Mouse (Mus musculus) limb, embryonic 11.5 days (tissue): Measurements from ENCODE around the gene Mab21l3. TPM values are rescaled to one million over a fixed set of nuclear protein-coding genes. Genes with fewer than 3 reads are reported as not detected.

Experiments
- ATAC-seq: fragments of 200-750 bp; cut with Nextera tagmentation; 2 replicates; pipeline ENCODE4 v1.8.0; 2017; ENCODE audit warnings: low read depth; ENCODE audit not compliant: insufficient number of reproducible peaks, low FRiP score, low TSS enrichment
- DNase-seq: peaks from one replicate; pipeline ENCODE4 v3.0.0-alpha.2; 2015; ENCODE audit warnings: low spot score
- H3K27ac ChIP-seq: fragments of 300-500 bp; sonication (generic); replicated peaks from 2 replicates; pipeline ENCODE4 v1.5.1; 2014; ENCODE audit warnings: low read depth, mild to moderate bottlenecking, low read length
- H3K27me3 ChIP-seq: fragments of 300-500 bp; sonication (generic); 2 replicates; pipeline ENCODE4 v1.6.1; 2014; ENCODE audit warnings: mild to moderate bottlenecking, low read length, mixed read lengths; ENCODE audit not compliant: control insufficient read depth, insufficient read depth
- H3K36me3 ChIP-seq: fragments of 300-500 bp; sonication (generic); 2 replicates; pipeline ENCODE4 v1.6.1; 2014; ENCODE audit warnings: mild to moderate bottlenecking, low read length, moderate library complexity, mixed read lengths; ENCODE audit not compliant: control insufficient read depth, insufficient read depth
- H3K4me1 ChIP-seq: fragments of 300-500 bp; sonication (generic); 2 replicates; pipeline ENCODE4 v1.6.1; 2014; ENCODE audit warnings: low read length, mixed read lengths; ENCODE audit not compliant: control insufficient read depth, insufficient read depth
- H3K4me2 ChIP-seq: fragments of 300-500 bp; sonication (generic); 2 replicates; pipeline ENCODE4 v1.6.1; 2014; ENCODE audit warnings: low read depth, mild to moderate bottlenecking, moderate library complexity; ENCODE audit not compliant: severe bottlenecking
- H3K4me3 ChIP-seq: fragments of 300-500 bp; sonication (generic); 2 replicates; pipeline ENCODE4 v1.5.1; 2014; ENCODE audit warnings: low read depth, low read length
- H3K9ac ChIP-seq: fragments of 300-500 bp; sonication (generic); 2 replicates; pipeline ENCODE4 v1.6.1; 2014; ENCODE audit warnings: mild to moderate bottlenecking, low read length
- H3K9me3 ChIP-seq: fragments of 300-500 bp; sonication (generic); 2 replicates; pipeline ENCODE4 v1.6.1; 2016; ENCODE audit warnings: low read length; ENCODE audit not compliant: control insufficient read depth
- WGBS: fragments of 180-500 bp; shearing (Covaris S2); extraction: QIAGEN DNeasy Blood & Tissue Kit; methylation state at CpG from one replicate; pipeline ENCODE4 v1.1.7; 2014; 5-methylcytosine and 5-hydroxymethylcytosine counted together
- polyA plus RNA-seq: library from polyadenylated mRNA; unstranded; fragments of >200 nt; fragmentation: Nextera tagmentation; extraction: Ambion mirVana; gene quantifications from 2 replicates; pipeline ENCODE4 v1.2.1, GENCODE M21; 2014

The Mab21l3 gene
- polyA plus RNA-seq, 1 experiment from 2014 or later = 1.1 TPM

DNA sequence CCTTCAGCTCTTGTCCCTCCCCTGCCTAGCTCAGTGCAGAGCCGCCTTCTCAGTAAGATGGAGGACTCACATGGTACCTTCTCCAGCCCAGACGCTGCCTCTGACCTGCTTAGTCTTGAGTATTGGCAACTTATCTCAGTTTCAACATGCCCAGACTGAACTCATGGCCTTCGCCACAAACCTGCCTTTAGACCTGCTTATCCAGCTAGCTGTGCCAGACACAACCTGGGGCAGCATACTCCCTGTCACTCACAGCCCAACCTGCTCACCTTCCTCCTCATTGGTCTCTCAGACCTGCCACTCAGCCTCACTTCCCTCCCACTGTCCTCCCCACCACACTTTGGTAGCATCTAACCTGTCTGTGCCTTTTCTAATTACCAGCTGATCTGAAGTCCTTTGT lies 32.8 kb downstream of the Mab21l3 start:
- ATAC-seq = no peak
- Histone ChIP-seq H3K4me3 (no peak overlapping the region), H3K27me3 (no peaks in the 10 kb centered on the region), H3K9ac (no peak overlapping the region), H3K9me3 (no peaks in the 10 kb centered on the region), H3K36me3 (no peaks in the 10 kb centered on the region), H3K4me2 (no peak overlapping the region), H3K27ac (no peak overlapping the region), H3K4me1 (no peaks in the 10 kb centered on the region)
- WGBS = 83% methylated on average over 3 of the region's 3 CpGs
- DNase-seq = no peak

DNA sequence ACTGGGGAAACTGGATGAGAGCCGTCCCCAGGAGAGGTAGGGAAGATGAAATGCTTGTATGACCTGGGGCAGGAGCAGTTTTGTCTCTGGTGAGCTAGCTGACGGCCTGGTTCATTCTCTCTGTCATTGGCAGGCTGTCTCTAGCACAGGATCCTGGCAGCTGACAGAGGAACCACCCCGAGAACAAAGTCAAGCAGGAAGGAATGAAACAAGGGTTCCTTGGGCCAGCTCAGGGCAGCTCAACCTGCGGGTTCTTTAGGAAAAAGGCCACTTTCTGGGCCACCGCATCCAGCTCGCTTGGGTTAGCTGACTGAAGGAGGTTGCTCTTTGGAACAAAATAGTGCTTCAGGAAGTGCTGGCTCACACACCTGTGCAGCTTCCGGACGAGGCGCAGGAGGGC lies 34.0 kb downstream of the Mab21l3 start:
- no peaks in the 10 kb centered on the region for H3K9me3 ChIP-seq
- no peaks in the 10 kb centered on the region for H3K36me3 ChIP-seq
- DNase-seq = no peak
- no peak overlapping the region for H3K4me3 ChIP-seq
- H3K27ac ChIP-seq = no peak overlapping the region
- H3K9ac ChIP-seq = no peak overlapping the region
- H3K4me2 ChIP-seq = no peak overlapping the region
- no peaks in the 10 kb centered on the region for H3K4me1 ChIP-seq
- H3K27me3 ChIP-seq = no peaks in the 10 kb centered on the region
- WGBS = 81% methylated on average over 9 of the region's 9 CpGs
- ATAC-seq = no peak

DNA sequence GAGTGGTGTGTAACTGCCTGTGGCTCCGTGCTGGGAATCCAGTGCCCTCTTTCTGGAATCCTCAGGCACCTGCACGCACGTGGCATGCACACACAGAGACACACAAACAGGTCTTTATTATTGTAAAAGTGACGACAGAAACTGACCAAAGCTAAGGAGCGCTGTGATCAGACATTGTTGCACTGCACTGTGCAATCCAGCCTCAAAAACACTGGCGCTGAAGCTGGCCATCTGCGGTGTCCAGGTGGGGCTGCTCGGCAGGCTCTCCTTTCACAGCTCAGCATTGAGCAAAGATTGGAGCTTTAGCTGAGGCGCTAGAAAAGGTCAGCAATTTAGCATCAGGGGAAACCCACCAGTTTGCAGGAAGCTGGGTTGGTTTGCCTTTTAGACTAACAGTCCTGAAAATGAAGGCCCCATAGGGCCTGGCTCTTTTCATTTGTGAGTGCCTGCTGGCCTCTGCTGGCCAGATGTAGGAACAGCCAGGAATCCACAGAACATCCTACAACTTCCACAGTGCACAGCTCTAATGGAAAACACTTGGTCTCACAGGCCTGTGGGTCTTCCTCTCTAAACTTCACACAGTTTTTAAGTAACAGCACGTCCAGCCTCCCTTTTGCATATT lies 36.3 kb downstream of the Mab21l3 start:
- H3K27ac ChIP-seq = no peak overlapping the region
- DNase-seq = peak; percentile 83
- WGBS = 66% methylated on average over 10 of the region's 10 CpGs
- H3K36me3 ChIP-seq = no peaks in the 10 kb centered on the region
- no peaks in the 10 kb centered on the region for H3K27me3 ChIP-seq
- no peak overlapping the region for H3K4me3 ChIP-seq
- no peaks in the 10 kb centered on the region for H3K9me3 ChIP-seq
- no peak overlapping the region for H3K4me2 ChIP-seq
- no peaks in the 10 kb centered on the region for H3K4me1 ChIP-seq
- H3K9ac ChIP-seq = peak overlapping the region; percentile 22; the same call in 1 of the 2 replicates
- peak; percentile 81; the same call in 1 of the 2 replicates for ATAC-seq

DNA sequence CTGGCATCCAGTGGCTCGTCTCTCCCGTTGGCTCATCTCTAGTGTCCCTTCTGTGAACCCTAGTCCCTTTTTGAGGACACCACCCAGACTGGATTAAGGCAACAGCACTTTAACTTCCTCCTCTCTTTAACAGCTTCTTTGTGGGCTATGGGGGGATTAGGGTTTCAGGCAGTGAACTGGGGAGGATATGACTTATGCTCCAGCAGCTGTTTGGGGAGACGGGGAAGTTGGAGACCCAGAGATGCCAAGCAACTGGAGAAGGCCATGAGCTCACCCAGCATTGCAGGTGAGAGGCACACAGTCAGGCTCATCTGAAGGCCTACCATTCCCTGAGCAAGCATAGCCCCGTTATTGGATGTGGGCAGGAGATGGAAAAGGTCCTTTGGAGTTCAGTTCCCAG lies 36.8 kb downstream of the Mab21l3 start:
- H3K27ac ChIP-seq = no peak overlapping the region
- H3K4me1 ChIP-seq = no peaks in the 10 kb centered on the region
- no peak overlapping the region for H3K4me2 ChIP-seq
- DNase-seq = no peak
- H3K9ac ChIP-seq = peak overlapping the region; percentile 22; the same call in 1 of the 2 replicates
- H3K36me3 ChIP-seq = no peaks in the 10 kb centered on the region
- no peaks in the 10 kb centered on the region for H3K27me3 ChIP-seq
- H3K9me3 ChIP-seq = no peaks in the 10 kb centered on the region
- 55% methylated on average over 4 of the region's 4 CpGs for WGBS
- no peak for ATAC-seq
- H3K4me3 ChIP-seq = no peak overlapping the region

DNA sequence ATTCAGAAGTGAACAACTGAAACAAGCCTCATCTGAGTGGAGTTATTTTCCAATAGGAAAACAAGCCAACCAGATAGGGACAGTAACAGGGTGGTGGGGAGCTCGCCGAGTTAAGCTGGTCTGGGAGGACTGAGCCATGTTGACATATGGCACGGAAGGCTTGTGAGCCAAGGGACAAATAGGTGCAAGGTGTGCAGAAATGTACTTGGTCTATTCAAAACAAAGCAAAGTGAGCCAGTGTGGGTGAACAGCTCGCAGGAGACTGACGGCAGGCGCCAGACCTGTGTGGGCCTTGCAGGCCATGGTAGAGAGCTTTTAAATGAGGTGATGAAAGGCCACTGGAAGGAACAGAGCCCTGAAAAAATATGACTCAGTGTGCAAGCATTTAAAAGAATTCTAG lies 41.1 kb downstream of the Mab21l3 start:
- WGBS = 75% methylated on average over 6 of the region's 6 CpGs
- Histone ChIP-seq H3K27ac (no peak overlapping the region), H3K4me2 (no peak overlapping the region), H3K4me1 (peaks cover 17% of the 10 kb centered on the region), H3K36me3 (no peaks in the 10 kb centered on the region), H3K4me3 (no peak overlapping the region), H3K9ac (no peak overlapping the region), H3K9me3 (no peaks in the 10 kb centered on the region), H3K27me3 (no peaks in the 10 kb centered on the region)
- no peak for ATAC-seq
- DNase-seq = no peak

DNA sequence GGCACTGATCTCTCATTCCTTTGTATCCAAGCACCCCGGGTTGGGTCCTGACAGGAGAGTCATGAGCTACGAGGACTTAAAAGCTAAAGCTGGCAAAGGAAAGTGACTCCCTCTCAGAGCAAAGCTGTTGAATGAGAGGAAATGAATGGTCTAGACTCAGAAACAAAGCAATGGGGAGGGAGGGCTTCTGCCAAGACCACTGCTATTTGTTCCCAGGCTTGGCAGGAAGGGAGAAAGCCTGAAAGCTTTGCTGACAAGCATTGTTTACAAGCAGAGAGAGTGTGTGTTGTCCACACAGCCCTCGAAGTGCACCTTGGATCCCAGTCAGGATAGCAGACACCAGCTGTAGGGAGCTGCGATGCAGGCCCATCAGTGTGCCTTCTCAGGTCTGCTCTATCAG lies 41.8 kb downstream of the Mab21l3 start:
- H3K27ac ChIP-seq = no peak overlapping the region
- H3K9me3 ChIP-seq = no peaks in the 10 kb centered on the region
- no peak overlapping the region for H3K4me2 ChIP-seq
- H3K9ac ChIP-seq = no peak overlapping the region
- ATAC-seq = no peak
- WGBS = 65% methylated on average over 4 of the region's 4 CpGs
- no peak overlapping the region for H3K4me3 ChIP-seq
- peaks cover 17% of the 10 kb centered on the region for H3K4me1 ChIP-seq
- H3K27me3 ChIP-seq = no peaks in the 10 kb centered on the region
- DNase-seq = no peak
- H3K36me3 ChIP-seq = no peaks in the 10 kb centered on the region

DNA sequence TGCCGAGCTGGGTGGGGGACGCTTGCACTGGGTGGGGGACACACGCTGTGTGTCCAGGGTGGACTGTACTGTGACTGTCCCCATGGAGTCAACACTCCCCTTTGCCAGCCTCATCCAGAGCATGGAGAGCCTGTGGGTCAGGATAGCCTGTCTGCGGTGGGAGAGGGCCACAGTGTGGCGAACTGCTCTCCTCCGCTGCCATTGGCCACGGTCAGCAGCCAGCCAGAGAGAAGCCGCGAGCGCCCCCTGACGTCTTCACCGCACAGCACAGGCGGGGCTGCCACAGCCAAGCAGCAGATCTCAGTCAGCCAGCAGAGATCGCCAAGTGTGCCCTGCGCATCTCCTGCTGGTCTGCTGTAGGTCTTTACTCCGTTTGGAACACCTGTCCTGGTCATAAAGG lies 42.6 kb downstream of the Mab21l3 start:
- Histone ChIP-seq H3K36me3 (no peaks in the 10 kb centered on the region), H3K27ac (no peak overlapping the region), H3K4me3 (no peak overlapping the region), H3K4me1 (peaks cover 17% of the 10 kb centered on the region), H3K9me3 (no peaks in the 10 kb centered on the region), H3K4me2 (no peak overlapping the region), H3K9ac (no peak overlapping the region), H3K27me3 (no peaks in the 10 kb centered on the region)
- DNase-seq (peak; percentile 95), ATAC-seq (peak; percentile 81)
- 9% methylated on average over 16 of the region's 16 CpGs for WGBS

DNA sequence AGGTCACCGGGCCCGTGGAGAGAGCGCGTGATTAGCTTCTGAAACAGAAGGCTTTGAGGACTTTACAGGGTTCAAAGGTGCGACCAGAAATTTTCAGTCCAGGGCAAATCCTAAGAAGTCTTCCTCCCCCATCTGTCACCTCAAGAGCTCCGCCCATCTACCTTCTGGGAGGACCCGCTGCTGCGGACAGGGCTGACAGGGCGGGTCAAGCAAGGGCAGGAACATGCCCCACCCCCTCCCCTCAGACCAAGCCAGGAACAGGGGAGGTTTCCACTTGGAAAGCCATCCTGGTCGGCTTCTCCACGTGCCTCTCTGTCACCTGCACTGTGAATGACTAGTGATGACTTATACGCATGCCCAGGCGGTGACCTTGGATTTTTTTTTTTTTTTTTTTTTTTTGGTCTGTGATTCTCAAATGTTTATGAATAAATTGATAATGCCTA lies 43.2 kb downstream of the Mab21l3 start:
- Histone ChIP-seq H3K36me3 (no peaks in the 10 kb centered on the region), H3K4me1 (peaks cover 19% of the 10 kb centered on the region), H3K9ac (no peak overlapping the region), H3K9me3 (no peaks in the 10 kb centered on the region), H3K27me3 (no peaks in the 10 kb centered on the region), H3K4me2 (no peak overlapping the region), H3K4me3 (no peak overlapping the region), H3K27ac (no peak overlapping the region)
- 0 out of 2 replicates have a peak, but pooled peaks have one; percentile 44 for ATAC-seq
- DNase-seq = no peak
- 14% methylated on average over 13 of the region's 13 CpGs for WGBS
